Mouse (Mus musculus) liver, postnatal 0 days (tissue): ENCODE results near the gene Dcun1d2. TPM values are rescaled to one million over a fixed set of nuclear protein-coding genes. Genes with fewer than 3 reads are reported as not detected.
A peak's percentile ranks its signal among the peaks of the same experiment; 100 is the strongest.

Experiments used
- ATAC-seq: fragments of 200-750 bp; cut with Nextera tagmentation; 2 replicates; pipeline ENCODE4 v1.8.0; 2017; ENCODE audit warnings: mild to moderate bottlenecking, moderate library complexity
- DNase-seq: peaks from one replicate; pipeline ENCODE4 v3.0.0-alpha.2; 2016
- H3K27ac ChIP-seq: fragments of 300-500 bp; sonication (generic); 2 replicates; pipeline ENCODE4 v1.5.1; 2014; ENCODE audit warnings: antibody characterized with exemption, moderate library complexity, mild to moderate bottlenecking, low read depth
- H3K27me3 ChIP-seq: fragments of 300-500 bp; sonication (generic); 2 replicates; pipeline ENCODE4 v1.6.1; 2014; ENCODE audit warnings: low read length, control low read depth, mixed read lengths; ENCODE audit not compliant: insufficient read depth
- H3K36me3 ChIP-seq: fragments of 300-500 bp; sonication (generic); replicated peaks from 2 replicates; pipeline ENCODE4 v1.6.1; 2014; ENCODE audit warnings: mild to moderate bottlenecking, control low read depth, low read length, moderate library complexity, mixed read lengths; ENCODE audit not compliant: insufficient read depth
- H3K4me1 ChIP-seq: fragments of 300-500 bp; sonication (generic); 2 replicates; pipeline ENCODE4 v1.6.1; 2014; ENCODE audit warnings: antibody characterized with exemption, mild to moderate bottlenecking, control low read depth; ENCODE audit not compliant: insufficient read depth
- H3K4me2 ChIP-seq: fragments of 300-500 bp; sonication (generic); 2 replicates; pipeline ENCODE4 v1.6.1; 2014; ENCODE audit warnings: low read depth, mild to moderate bottlenecking, low read length, moderate library complexity, mixed read lengths
- H3K4me3 ChIP-seq: fragments of 300-500 bp; sonication (generic); 2 replicates; pipeline ENCODE4 v1.5.1; 2014; ENCODE audit warnings: low read depth, low read length
- H3K9ac ChIP-seq: fragments of 300-500 bp; sonication (generic); replicated peaks from 2 replicates; pipeline ENCODE4 v1.6.1; 2014; ENCODE audit warnings: mild to moderate bottlenecking, moderate library complexity
- H3K9me3 ChIP-seq: fragments of 300-500 bp; sonication (generic); 2 replicates; pipeline ENCODE4 v1.6.1; 2016; ENCODE audit warnings: mild to moderate bottlenecking, control low read depth, low read length, mixed read lengths
- CTCF ChIP-seq: sonication (generic); IDR thresholded peaks from 2 replicates; pipeline ENCODE4 v1.5.1; 2016; ENCODE audit warnings: antibody characterized with exemption, low read depth
- EP300 ChIP-seq: IDR thresholded peaks from 2 replicates; pipeline ENCODE4 v1.6.1; 2016; ENCODE audit warnings: antibody characterized with exemption, low read depth, mild to moderate bottlenecking
- WGBS: fragments of 180-500 bp; shearing (Covaris S2); extraction: QIAGEN DNeasy Blood & Tissue Kit; methylation state at CpG from one replicate; pipeline ENCODE4 v1.1.7; 2014; ENCODE audit not compliant: insufficient replicate concordance; 5-methylcytosine and 5-hydroxymethylcytosine counted together
- polyA plus RNA-seq: library from polyadenylated mRNA; unstranded; fragments of >200 nt; fragmentation: Nextera tagmentation; extraction: Ambion mirVana; gene quantifications from 2 replicates; pipeline ENCODE4 v1.2.1, GENCODE M21; 2015

Gene Dcun1d2
- polyA plus RNA-seq, 1 experiment from 2014 or later: 5.9 TPM

DNA sequence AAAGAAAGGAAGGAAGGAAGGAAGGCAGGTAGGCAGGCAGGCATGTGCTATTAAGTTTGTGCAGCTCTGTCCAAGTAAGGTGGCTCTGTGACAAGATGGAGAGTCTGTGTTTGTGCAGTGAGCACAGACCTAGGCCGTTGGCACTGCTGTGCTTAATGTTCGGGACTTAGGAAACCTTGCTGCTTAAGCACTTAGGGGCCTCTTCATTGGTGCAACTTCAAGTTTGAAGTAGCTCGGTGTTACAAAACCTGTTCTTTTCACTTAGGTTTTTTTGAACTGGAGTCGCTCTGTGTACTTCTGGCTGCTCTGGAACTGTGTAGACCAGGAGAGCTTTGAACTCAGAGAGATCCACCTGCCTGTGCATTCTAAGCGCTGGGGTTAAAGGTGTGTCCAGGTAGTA, 15.1 kb downstream of the Dcun1d2 start:
- Histone ChIP-seq H3K36me3 (peaks cover 12% of the 10 kb centered on the region), H3K4me3 (no peak overlapping the region), H3K9me3 (no peaks in the 10 kb centered on the region), H3K4me2 (no peak overlapping the region), H3K4me1 (no peaks in the 10 kb centered on the region), H3K27me3 (no peaks in the 10 kb centered on the region), H3K27ac (no peak overlapping the region), H3K9ac (no peak overlapping the region)
- no peak for ATAC-seq
- 73% methylated on average over 5 of the region's 5 CpGs for WGBS
- no peak for DNase-seq
- TF ChIP-seq EP300: no peak
- no peak for TF ChIP-seq CTCF

- peaks cover 16% of the 10 kb centered on the region for H3K36me3 ChIP-seq
- no peak for DNase-seq
- no peak overlapping the region for H3K9ac ChIP-seq
- no peak overlapping the region for H3K4me3 ChIP-seq
- H3K9me3 ChIP-seq: no peaks in the 10 kb centered on the region
- 59% methylated on average over 2 of the region's 2 CpGs for WGBS
- ATAC-seq: no peak
- no peak overlapping the region for H3K27ac ChIP-seq
- no peak for TF ChIP-seq CTCF
- no peak for TF ChIP-seq EP300
- no peak overlapping the region for H3K4me2 ChIP-seq
- H3K4me1 ChIP-seq: no peaks in the 10 kb centered on the region
- no peaks in the 10 kb centered on the region for H3K27me3 ChIP-seq
Observed at GRCm38 (mm10) chr8:13267566-13267965, 20.4 kb downstream of the Dcun1d2 start.

- WGBS: 41% methylated on average over 3 of the region's 3 CpGs
- H3K36me3 ChIP-seq: peaks cover 8% of the 10 kb centered on the region; the same call in 1 of the 2 replicates
- no peak overlapping the region for H3K27ac ChIP-seq
- no peak for DNase-seq
- no peak for ATAC-seq
- H3K27me3 ChIP-seq: no peaks in the 10 kb centered on the region
- TF ChIP-seq CTCF (no peak), EP300 (no peak)
- H3K4me3 ChIP-seq: no peak overlapping the region
- H3K4me2 ChIP-seq: no peak overlapping the region
- H3K9ac ChIP-seq: no peak overlapping the region
- H3K4me1 ChIP-seq: no peaks in the 10 kb centered on the region
- H3K9me3 ChIP-seq: no peaks in the 10 kb centered on the region
Observed at GRCm38 (mm10) chr8:13263376-13263775, 24.6 kb downstream of the Dcun1d2 start.

DNA sequence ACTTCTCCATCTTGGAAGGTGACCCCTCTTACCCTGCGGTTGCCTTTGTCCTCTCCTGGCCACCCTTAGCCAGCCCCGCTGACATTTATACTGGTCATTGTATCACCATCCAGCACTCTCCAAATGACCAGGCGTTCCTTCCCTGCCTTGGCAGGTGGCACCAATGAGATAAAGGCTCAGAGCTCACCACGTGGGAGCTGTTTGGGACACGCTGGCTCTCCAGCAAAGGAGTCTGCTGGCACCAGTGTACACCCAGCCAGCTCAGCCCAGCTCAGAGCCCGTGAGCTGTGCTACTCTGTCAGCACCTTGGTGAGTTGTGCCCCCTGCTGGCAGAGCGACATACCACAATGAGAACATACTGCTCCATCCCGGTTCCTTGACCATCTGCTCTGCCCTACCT, 33.9 kb downstream of the Dcun1d2 start, which contains the start of gene Adprhl1:
Adprhl1 (minus strand) TSS at position 144 of the 400 bp plus-strand sequence.
- H3K36me3 ChIP-seq: peaks cover 17% of the 10 kb centered on the region
- H3K9me3 ChIP-seq: no peaks in the 10 kb centered on the region
- no peaks in the 10 kb centered on the region for H3K27me3 ChIP-seq
- no peak within 1 kb of the TSS for H3K4me3 ChIP-seq
- DNase-seq (peak; percentile 71), ATAC-seq (peak; percentile 70)
- 30% methylated on average over 8 of the region's 8 CpGs for WGBS
- peaks cover 3% of the 10 kb centered on the region; the same call in 1 of the 2 replicates for H3K4me1 ChIP-seq
- TF ChIP-seq EP300: no peak
- TF ChIP-seq CTCF: peak; percentile 82
- H3K27ac ChIP-seq: no peak within 1 kb of the TSS
- no peak within 1 kb of the TSS for H3K4me2 ChIP-seq
- H3K9ac ChIP-seq: no peak within 1 kb of the TSS

DNA sequence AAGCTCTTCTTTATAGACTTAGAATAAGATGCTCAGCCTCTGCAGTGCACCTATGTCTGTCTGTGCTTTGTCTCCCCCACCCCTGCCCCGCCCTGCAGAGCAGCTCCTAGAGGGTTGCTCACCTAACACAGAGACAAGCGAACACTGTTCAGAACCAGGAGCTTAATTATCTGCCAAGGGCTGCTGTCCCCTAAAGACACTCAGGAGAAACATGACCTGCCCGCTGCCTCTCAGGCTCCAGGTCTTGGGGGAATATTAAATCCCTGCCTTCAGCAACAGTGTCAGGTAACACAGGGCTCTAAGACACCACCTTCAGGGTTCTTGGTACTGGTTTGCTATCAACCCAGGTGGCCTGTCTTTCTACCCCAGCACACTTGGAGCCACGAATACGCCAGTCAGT, 34.5 kb downstream of the Dcun1d2 start:
- no peak for ATAC-seq
- peaks cover 14% of the 10 kb centered on the region for H3K36me3 ChIP-seq
- DNase-seq: no peak
- TF ChIP-seq CTCF: no peak
- TF ChIP-seq EP300: no peak
- no peak overlapping the region for H3K9ac ChIP-seq
- no peak overlapping the region for H3K4me3 ChIP-seq
- H3K4me2 ChIP-seq: no peak overlapping the region
- H3K4me1 ChIP-seq: peaks cover 3% of the 10 kb centered on the region; the same call in 1 of the 2 replicates
- H3K9me3 ChIP-seq: no peaks in the 10 kb centered on the region
- 73% methylated on average over 5 of the region's 5 CpGs for WGBS
- H3K27me3 ChIP-seq: no peaks in the 10 kb centered on the region
- H3K27ac ChIP-seq: no peak overlapping the region

GRCm38 (mm10) chr8:13252837-13253236, 35.1 kb downstream of the Dcun1d2 start:
- Histone ChIP-seq H3K27me3 (no peaks in the 10 kb centered on the region), H3K27ac (no peak overlapping the region), H3K4me2 (no peak overlapping the region), H3K4me3 (no peak overlapping the region), H3K9me3 (no peaks in the 10 kb centered on the region), H3K36me3 (peaks cover 13% of the 10 kb centered on the region), H3K9ac (no peak overlapping the region), H3K4me1 (peaks cover 3% of the 10 kb centered on the region; the same call in 1 of the 2 replicates)
- TF ChIP-seq EP300: no peak
- TF ChIP-seq CTCF: no peak
- DNase-seq: no peak
- ATAC-seq: no peak
- WGBS: 79% methylated on average over 13 of the region's 13 CpGs
